Mouse (Mus musculus): ENCODE results near the gene Mob1a.

Gene Mob1a

GRCm38 (mm10) chr6:83385569-83386090, 59.8 kb downstream of the Mob1a start:
- DNase-seq (ENCODE audit: low spot score in 2 of 2), result no peak

- DNase-seq (ENCODE audit: low spot score in 2 of 2), result no peak
Observed at GRCm38 (mm10) chr6:83392166-83392780, 66.5 kb downstream of the Mob1a start.
